Mouse (Mus musculus): ENCODE data around the gene Pithd1. TPM values are rescaled to one million over a fixed set of nuclear protein-coding genes. Genes with fewer than 3 reads are reported as not detected.
"Not testable (repeated sequence)": the region's sequence is repeated elsewhere in the genome, so short reads cannot be mapped to it uniquely, and the experiment has no call there.

The Pithd1 gene
- polyA plus RNA-seq, 1 experiment: 44.7 TPM

GRCm38 (mm10) chr4:135961709-135962108, 25.4 kb downstream of the Pithd1 start:
- DNase-seq (ENCODE audit: low read depth): no peak

- DNase-seq (ENCODE audit: low read depth): no peak
Observed at GRCm38 (mm10) chr4:135960717-135961116, 26.3 kb downstream of the Pithd1 start.

GRCm38 (mm10) chr4:135958354-135958753, 28.7 kb downstream of the Pithd1 start:
- DNase-seq (ENCODE audit: low read depth): no peak

GRCm38 (mm10) chr4:135955886-135956285, 31.2 kb downstream of the Pithd1 start:
- no peak for DNase-seq (ENCODE audit: low read depth)

- DNase-seq (ENCODE audit: low read depth): no peak
Observed at GRCm38 (mm10) chr4:135954241-135954640, 32.8 kb downstream of the Pithd1 start.

GRCm38 (mm10) chr4:135953179-135953578, 33.9 kb downstream of the Pithd1 start:
- no peak for DNase-seq (ENCODE audit: low read depth)

GRCm38 (mm10) chr4:135951505-135951904, 35.6 kb downstream of the Pithd1 start:
- no peak for DNase-seq (ENCODE audit: low read depth)

GRCm38 (mm10) chr4:135950365-135950764, 36.7 kb downstream of the Pithd1 start:
- DNase-seq (ENCODE audit: low read depth): no peak

GRCm38 (mm10) chr4:135949911-135950310, 37.2 kb downstream of the Pithd1 start:
- DNase-seq (ENCODE audit: low read depth): no peak

GRCm38 (mm10) chr4:135949475-135949874, 37.6 kb downstream of the Pithd1 start:
- DNase-seq (ENCODE audit: low read depth): no peak

GRCm38 (mm10) chr4:135948142-135948541, 38.9 kb downstream of the Pithd1 start:
- DNase-seq (ENCODE audit: low read depth): no peak

- no peak for DNase-seq (ENCODE audit: low read depth)
Observed at GRCm38 (mm10) chr4:135946659-135947301, 40.3 kb downstream of the Pithd1 start.

- no peak for DNase-seq (ENCODE audit: low read depth)
Observed at GRCm38 (mm10) chr4:135946278-135946658, 40.8 kb downstream of the Pithd1 start, which contains the start of gene Hmgcl. TSS of gene Hmgcl (plus strand) at chr4:135946448.

- DNase-seq (ENCODE audit: low read depth): no peak
Observed at GRCm38 (mm10) chr4:135945706-135946105, 41.4 kb downstream of the Pithd1 start.

GRCm38 (mm10) chr4:135943389-135943788, 43.7 kb downstream of the Pithd1 start:
- no peak for DNase-seq (ENCODE audit: low read depth)

- no peak for DNase-seq (ENCODE audit: low read depth)
Observed at GRCm38 (mm10) chr4:135942193-135942592, 44.9 kb downstream of the Pithd1 start.

GRCm38 (mm10) chr4:135941026-135941425, 46.0 kb downstream of the Pithd1 start:
- DNase-seq (ENCODE audit: low read depth): not testable (repeated sequence)

- DNase-seq (ENCODE audit: low read depth): no peak
Observed at GRCm38 (mm10) chr4:135938858-135939257, 48.2 kb downstream of the Pithd1 start.

GRCm38 (mm10) chr4:135935502-135935901, 51.6 kb downstream of the Pithd1 start:
- DNase-seq (ENCODE audit: low read depth): no peak

GRCm38 (mm10) chr4:135934708-135935500, 52.2 kb downstream of the Pithd1 start:
- no peak for DNase-seq (ENCODE audit: low read depth)

GRCm38 (mm10) chr4:135931832-135932231, 55.2 kb downstream of the Pithd1 start:
- no peak for DNase-seq (ENCODE audit: low read depth)

- DNase-seq (ENCODE audit: low read depth): no peak
Observed at GRCm38 (mm10) chr4:135930239-135930638, 56.8 kb downstream of the Pithd1 start.

GRCm38 (mm10) chr4:135929828-135930227, 57.2 kb downstream of the Pithd1 start:
- DNase-seq (ENCODE audit: low read depth): no peak

Data from gonadal fat pad, adult 2 months (tissue).